Mouse (Mus musculus): ENCODE results near the gene Mef2d. TPM values are rescaled to one million over a fixed set of nuclear protein-coding genes. Genes with fewer than 3 reads are reported as not detected.
"Not testable (repeated sequence)": the region's sequence is repeated elsewhere in the genome, so short reads cannot be mapped to it uniquely, and the experiment has no call there.

The Mef2d gene
- polyA plus RNA-seq, 1 experiment from 2014 or later: 41.7 TPM

DNA sequence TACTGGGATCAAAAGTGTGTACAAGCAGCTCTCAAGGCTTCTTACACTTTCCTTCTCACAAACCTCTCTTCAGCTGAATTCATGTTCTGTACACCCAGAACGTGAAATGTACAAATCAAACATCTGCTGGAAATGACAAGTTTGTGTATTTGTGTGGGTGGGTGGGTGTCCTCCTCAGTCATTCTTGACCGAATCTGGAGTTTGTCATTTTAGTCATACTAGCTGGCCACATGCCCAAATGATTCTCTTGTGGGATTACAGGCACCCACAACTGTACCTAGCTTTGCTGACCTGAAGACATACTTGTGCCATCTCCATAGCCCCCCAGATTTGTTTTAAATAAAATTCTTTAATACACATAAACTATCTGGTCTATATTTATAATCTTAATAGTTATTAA is 32.7 kb downstream of the Mef2d start:
- DNase-seq (ENCODE audit: low spot score) (no peak), ATAC-seq (ENCODE audit: low read depth) (no peak)
- Histone ChIP-seq H3K27ac (replicated peaks; ENCODE audit: low read depth, low read length) (no peak overlapping the region), H3K4me2 (ENCODE audit: low read depth, low read length) (no peak overlapping the region), H3K36me3 (ENCODE audit: control insufficient read depth, insufficient read depth, low read length) (peaks cover 29% of the 10 kb centered on the region), H3K9ac (ENCODE audit: low read depth, low read length) (no peak overlapping the region), H3K9me3 (ENCODE audit: control insufficient read depth, low read length) (no peaks in the 10 kb centered on the region), H3K4me1 (ENCODE audit: control insufficient read depth, insufficient read depth, low read length) (no peaks in the 10 kb centered on the region), H3K27me3 (replicated peaks; ENCODE audit: control insufficient read depth, insufficient read depth, low read length) (no peaks in the 10 kb centered on the region), H3K4me3 (ENCODE audit: low read depth, low read length) (no peak overlapping the region)
- 85% methylated on average over 2 of the region's 2 CpGs for WGBS

DNA sequence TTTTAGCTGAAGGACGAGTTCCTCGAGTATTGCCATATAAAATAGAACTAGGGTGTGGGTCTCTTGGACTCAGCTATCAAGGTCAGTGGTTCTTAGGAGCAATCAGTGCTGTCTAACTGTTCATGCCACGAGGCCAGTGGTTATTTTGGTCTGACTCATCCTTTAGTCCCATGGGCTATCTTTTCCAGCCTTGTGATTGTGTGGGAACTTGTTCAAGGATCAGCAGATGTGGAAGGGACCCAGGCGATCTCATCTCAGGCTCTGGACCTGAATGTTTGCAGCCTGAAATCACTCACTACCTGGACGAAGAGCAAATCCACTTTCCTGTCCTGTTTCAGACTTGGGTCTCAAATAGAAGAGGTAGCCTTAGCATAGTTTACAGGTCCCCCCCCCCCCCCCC is 34.9 kb downstream of the Mef2d start:
- Histone ChIP-seq H3K9me3 (ENCODE audit: control insufficient read depth, low read length) (no peaks in the 10 kb centered on the region), H3K27me3 (replicated peaks; ENCODE audit: control insufficient read depth, insufficient read depth, low read length) (no peaks in the 10 kb centered on the region; the same call in 1 of the 2 replicates), H3K9ac (ENCODE audit: low read depth, low read length) (peak overlapping the region; percentile 70), H3K4me2 (ENCODE audit: low read depth, low read length) (peak overlapping the region; percentile 65), H3K36me3 (ENCODE audit: control insufficient read depth, insufficient read depth, low read length) (peaks cover 11% of the 10 kb centered on the region; the same call in 1 of the 2 replicates), H3K4me3 (ENCODE audit: low read depth, low read length) (peak overlapping the region; percentile 45), H3K4me1 (ENCODE audit: control insufficient read depth, insufficient read depth, low read length) (no peaks in the 10 kb centered on the region), H3K27ac (replicated peaks; ENCODE audit: low read depth, low read length) (peak overlapping the region; percentile 94)
- DNase-seq (ENCODE audit: low spot score): peak; percentile 19
- WGBS: 60% methylated on average over 5 of the region's 5 CpGs
- ATAC-seq (ENCODE audit: low read depth): no peak

DNA sequence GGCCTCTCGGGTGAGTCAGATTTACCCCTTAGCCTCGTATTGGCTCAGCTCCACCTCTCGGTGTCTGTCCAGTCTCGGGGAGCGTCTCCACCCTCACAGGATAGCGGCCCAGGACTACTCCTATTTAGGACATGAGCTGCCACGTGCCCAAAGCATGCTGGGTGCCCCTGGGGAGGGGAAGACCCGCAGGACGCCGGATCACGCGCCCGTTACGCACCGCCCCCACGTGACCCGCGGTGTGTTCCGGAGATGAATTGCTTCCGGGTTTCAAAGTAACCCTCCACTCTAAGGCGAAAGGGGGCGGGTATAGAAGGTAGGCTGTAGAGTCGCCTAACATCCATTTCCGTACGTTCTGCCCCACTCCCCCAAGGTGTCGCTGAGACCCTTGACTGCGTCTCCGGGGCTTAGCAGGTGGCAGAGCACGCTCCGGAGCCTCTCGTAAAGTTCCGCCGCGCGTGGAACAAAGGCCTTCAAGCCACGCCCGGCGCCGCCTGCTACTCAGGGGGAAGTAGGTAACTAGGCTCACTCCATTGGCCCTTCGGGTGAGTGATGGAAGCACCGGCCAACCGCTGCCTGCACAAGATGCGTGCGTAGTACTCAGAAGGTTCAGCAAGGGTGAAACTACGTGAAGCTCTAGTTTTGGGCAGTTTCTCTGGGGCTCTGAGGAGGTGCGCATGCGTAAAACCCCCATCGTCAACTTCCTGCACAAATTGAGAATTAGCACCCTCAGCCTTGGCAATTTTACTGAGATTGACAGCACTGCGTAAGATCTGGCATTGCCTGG is 35.6 kb downstream of the Mef2d start:
- peak overlapping the region; percentile 70 for H3K9ac ChIP-seq (ENCODE audit: low read depth, low read length)
- H3K27me3 ChIP-seq (replicated peaks; ENCODE audit: control insufficient read depth, insufficient read depth, low read length): no peaks in the 10 kb centered on the region; the same call in 1 of the 2 replicates
- WGBS: 1% methylated on average over 47 of the region's 49 CpGs
- peak; percentile 100 for ATAC-seq (ENCODE audit: low read depth)
- peaks cover 11% of the 10 kb centered on the region; the same call in 1 of the 2 replicates for H3K36me3 ChIP-seq (ENCODE audit: control insufficient read depth, insufficient read depth, low read length)
- peak overlapping the region; percentile 94 for H3K27ac ChIP-seq (replicated peaks; ENCODE audit: low read depth, low read length)
- H3K4me3 ChIP-seq (ENCODE audit: low read depth, low read length): peak overlapping the region; percentile 45
- H3K4me1 ChIP-seq (ENCODE audit: control insufficient read depth, insufficient read depth, low read length): no peaks in the 10 kb centered on the region
- peak overlapping the region; percentile 65 for H3K4me2 ChIP-seq (ENCODE audit: low read depth, low read length)
- H3K9me3 ChIP-seq (ENCODE audit: control insufficient read depth, low read length): no peaks in the 10 kb centered on the region
- peak; percentile 100 for DNase-seq (ENCODE audit: low spot score)

DNA sequence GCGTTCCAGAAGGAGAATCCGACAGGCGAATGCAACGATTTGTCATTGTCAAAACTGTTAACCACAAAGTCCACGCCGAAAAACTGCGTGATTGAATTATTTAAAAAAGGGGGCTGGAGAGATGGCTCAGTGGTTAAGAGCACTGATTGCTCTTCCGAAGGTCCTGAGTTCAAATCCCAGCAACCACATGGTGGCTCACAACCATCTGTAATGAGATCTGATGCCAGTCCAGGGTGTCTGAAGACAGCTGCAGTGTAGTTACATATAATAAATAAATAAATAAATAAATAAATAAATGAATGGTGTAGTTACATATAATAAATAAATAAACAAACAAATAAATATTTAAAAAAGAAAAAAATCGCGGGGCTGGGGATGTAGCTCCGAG is 36.2 kb downstream of the Mef2d start:
- H3K9me3 ChIP-seq (ENCODE audit: control insufficient read depth, low read length); ATAC-seq (ENCODE audit: low read depth); H3K27me3 ChIP-seq (replicated peaks; ENCODE audit: control insufficient read depth, insufficient read depth, low read length); DNase-seq (ENCODE audit: low spot score); H3K4me1 ChIP-seq (ENCODE audit: control insufficient read depth, insufficient read depth, low read length): not testable (repeated sequence)
- Histone ChIP-seq H3K4me2 (ENCODE audit: low read depth, low read length) (peak overlapping the region; percentile 65), H3K9ac (ENCODE audit: low read depth, low read length) (peak overlapping the region; percentile 35; the same call in 1 of the 2 replicates), H3K36me3 (ENCODE audit: control insufficient read depth, insufficient read depth, low read length) (peaks cover 11% of the 10 kb centered on the region; the same call in 1 of the 2 replicates), H3K27ac (replicated peaks; ENCODE audit: low read depth, low read length) (peak overlapping the region; percentile 94), H3K4me3 (ENCODE audit: low read depth, low read length) (peak overlapping the region; percentile 45)
- 33% methylated on average over 11 of the region's 11 CpGs for WGBS

DNA sequence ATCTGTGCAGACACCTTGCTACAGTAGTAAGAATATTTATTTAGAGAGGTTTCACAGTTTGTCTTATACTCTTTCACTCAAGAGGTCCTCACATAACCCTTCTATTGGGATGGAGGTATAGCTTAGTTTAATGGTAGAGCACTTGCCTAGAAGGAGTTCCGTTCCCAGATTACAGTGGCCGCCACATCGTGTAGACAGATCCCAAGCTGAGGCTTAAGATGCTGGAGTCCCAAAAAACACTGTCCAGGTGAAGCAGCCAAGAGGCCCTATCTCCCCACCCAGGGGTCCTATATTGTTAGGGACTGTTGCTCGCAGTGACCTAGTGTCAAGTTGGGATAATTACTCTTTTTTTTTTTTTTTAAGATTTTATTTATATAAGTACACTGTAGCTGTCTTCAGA is 36.8 kb downstream of the Mef2d start:
- H3K36me3 ChIP-seq (ENCODE audit: control insufficient read depth, insufficient read depth, low read length): peaks cover 5% of the 10 kb centered on the region; the same call in 1 of the 2 replicates
- no peak overlapping the region for H3K27ac ChIP-seq (replicated peaks; ENCODE audit: low read depth, low read length)
- H3K9ac ChIP-seq (ENCODE audit: low read depth, low read length): no peak overlapping the region
- no peak overlapping the region for H3K4me3 ChIP-seq (ENCODE audit: low read depth, low read length)
- no peaks in the 10 kb centered on the region for H3K9me3 ChIP-seq (ENCODE audit: control insufficient read depth, low read length)
- H3K4me2 ChIP-seq (ENCODE audit: low read depth, low read length): no peak overlapping the region
- WGBS: 80% methylated on average over 4 of the region's 4 CpGs
- H3K27me3 ChIP-seq (replicated peaks; ENCODE audit: control insufficient read depth, insufficient read depth, low read length): no peaks in the 10 kb centered on the region; the same call in 1 of the 2 replicates
- ATAC-seq (ENCODE audit: low read depth): no peak
- H3K4me1 ChIP-seq (ENCODE audit: control insufficient read depth, insufficient read depth, low read length): no peaks in the 10 kb centered on the region
- DNase-seq (ENCODE audit: low spot score): no peak

DNA sequence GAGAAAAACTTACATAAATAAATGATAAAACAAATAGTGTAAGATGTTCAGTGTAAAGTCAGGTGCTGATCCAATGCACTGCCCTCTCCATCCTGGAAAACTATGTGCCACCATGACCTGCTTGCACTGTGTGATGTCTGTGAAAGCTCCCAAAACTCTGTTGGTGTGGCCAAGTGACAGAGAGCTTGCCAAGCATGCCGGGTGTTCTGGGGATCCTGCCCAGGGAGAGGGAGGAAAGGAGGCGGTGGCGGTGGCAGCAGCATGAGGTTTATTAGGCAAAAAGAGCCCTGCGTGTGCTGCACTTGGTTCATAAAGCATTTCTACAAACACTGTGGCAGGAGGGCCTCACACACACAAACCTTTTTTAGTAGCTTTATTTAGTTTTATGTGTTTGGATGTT is 39.2 kb downstream of the Mef2d start:
- no peak overlapping the region for H3K27ac ChIP-seq (replicated peaks; ENCODE audit: low read depth, low read length)
- no peak for DNase-seq (ENCODE audit: low spot score)
- no peak overlapping the region for H3K9ac ChIP-seq (ENCODE audit: low read depth, low read length)
- H3K36me3 ChIP-seq (ENCODE audit: control insufficient read depth, insufficient read depth, low read length): no peaks in the 10 kb centered on the region
- no peaks in the 10 kb centered on the region for H3K9me3 ChIP-seq (ENCODE audit: control insufficient read depth, low read length)
- no peaks in the 10 kb centered on the region; the same call in 1 of the 2 replicates for H3K27me3 ChIP-seq (replicated peaks; ENCODE audit: control insufficient read depth, insufficient read depth, low read length)
- H3K4me1 ChIP-seq (ENCODE audit: control insufficient read depth, insufficient read depth, low read length): no peaks in the 10 kb centered on the region
- WGBS: 60% methylated on average over 4 of the region's 4 CpGs
- no peak for ATAC-seq (ENCODE audit: low read depth)
- H3K4me2 ChIP-seq (ENCODE audit: low read depth, low read length): no peak overlapping the region
- no peak overlapping the region for H3K4me3 ChIP-seq (ENCODE audit: low read depth, low read length)

DNA sequence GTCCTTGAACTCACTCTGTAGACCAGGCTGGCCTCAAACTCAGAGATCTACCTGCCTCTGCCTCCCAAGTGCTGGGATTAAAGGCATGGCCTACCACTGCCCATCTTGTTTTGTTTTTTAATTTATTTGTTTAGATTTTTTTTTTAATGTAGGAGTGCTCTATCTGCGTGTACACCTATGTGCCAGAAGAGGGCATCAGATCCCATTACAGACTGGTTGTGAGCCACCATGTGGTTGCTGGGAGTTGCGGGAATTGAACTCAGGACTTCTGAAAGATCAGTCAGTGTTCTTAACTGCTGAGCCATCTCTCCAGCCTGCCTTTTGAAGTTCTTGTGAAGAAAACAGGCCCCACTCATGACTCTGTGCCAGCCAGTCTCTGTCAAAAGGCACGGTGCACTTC is 44.3 kb downstream of the Mef2d start:
- Histone ChIP-seq H3K9ac (ENCODE audit: low read depth, low read length) (no peak overlapping the region), H3K27ac (replicated peaks; ENCODE audit: low read depth, low read length) (no peak overlapping the region), H3K27me3 (replicated peaks; ENCODE audit: control insufficient read depth, insufficient read depth, low read length) (peaks cover 4% of the 10 kb centered on the region; the same call in 1 of the 2 replicates), H3K9me3 (ENCODE audit: control insufficient read depth, low read length) (no peaks in the 10 kb centered on the region), H3K4me1 (ENCODE audit: control insufficient read depth, insufficient read depth, low read length) (no peaks in the 10 kb centered on the region), H3K4me2 (ENCODE audit: low read depth, low read length) (no peak overlapping the region), H3K36me3 (ENCODE audit: control insufficient read depth, insufficient read depth, low read length) (no peaks in the 10 kb centered on the region), H3K4me3 (ENCODE audit: low read depth, low read length) (no peak overlapping the region)
- 69% methylated on average over 3 of the region's 3 CpGs for WGBS
- DNase-seq (ENCODE audit: low spot score): no peak
- no peak for ATAC-seq (ENCODE audit: low read depth)

DNA sequence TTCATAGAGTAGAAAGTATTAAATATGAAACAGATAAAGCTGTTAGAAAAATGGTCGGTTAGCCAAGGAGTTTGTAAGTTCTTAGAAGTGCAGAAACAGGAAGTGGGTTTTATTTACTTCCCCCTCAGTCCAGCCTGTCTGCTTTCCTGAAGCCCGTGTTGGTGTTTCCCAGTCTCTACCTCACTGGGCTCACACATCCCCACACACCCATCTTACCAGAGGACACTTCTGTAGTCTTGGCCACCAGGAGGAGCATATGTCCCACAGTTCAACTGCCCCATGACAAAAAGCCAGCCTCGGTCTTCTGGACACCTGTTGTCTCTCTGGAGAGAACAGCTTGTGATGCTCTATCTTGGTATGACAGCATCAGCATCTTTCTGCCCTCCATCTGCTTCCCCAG is 49.0 kb downstream of the Mef2d start:
- H3K9ac ChIP-seq (ENCODE audit: low read depth, low read length): no peak overlapping the region
- H3K27ac ChIP-seq (replicated peaks; ENCODE audit: low read depth, low read length): no peak overlapping the region
- DNase-seq (ENCODE audit: low spot score): no peak
- no peaks in the 10 kb centered on the region for H3K4me1 ChIP-seq (ENCODE audit: control insufficient read depth, insufficient read depth, low read length)
- no peak overlapping the region for H3K4me3 ChIP-seq (ENCODE audit: low read depth, low read length)
- H3K36me3 ChIP-seq (ENCODE audit: control insufficient read depth, insufficient read depth, low read length): no peaks in the 10 kb centered on the region
- WGBS: 23% methylated on average over 3 of the region's 3 CpGs
- no peaks in the 10 kb centered on the region for H3K9me3 ChIP-seq (ENCODE audit: control insufficient read depth, low read length)
- H3K27me3 ChIP-seq (replicated peaks; ENCODE audit: control insufficient read depth, insufficient read depth, low read length): peaks cover 39% of the 10 kb centered on the region
- no peak overlapping the region for H3K4me2 ChIP-seq (ENCODE audit: low read depth, low read length)
- no peak for ATAC-seq (ENCODE audit: low read depth)
